Comparison of ENCODE assay signal across 8 mouse cellular contexts in genomic region chr3:146177748-146178582, GRCm38 (mm10). TPM values are rescaled to one million over a fixed set of nuclear protein-coding genes. Genes with fewer than 3 reads are reported as not detected.
DNase-seq lines count a peak whose midpoint lies in the region; ATAC-seq and TF ChIP-seq lines count a peak whose summit lies in the region.

No protein-coding gene starts in this region.

- peaks cover 10% of the 10 kb centered on the region for H3K4me1 ChIP-seq in bone marrow macrophage, adult 2 months (ENCODE audit: control insufficient read depth, insufficient read depth, low read length)
- H3K4me1 ChIP-seq in embryonic fibroblast, embryonic 13.5 days (ENCODE audit: control insufficient read depth, insufficient read depth, low read length): no peaks in the 10 kb centered on the region
- peaks cover 14% of the 10 kb centered on the region for H3K4me1 ChIP-seq in heart, embryonic 11.5 days (ENCODE audit: control insufficient read depth, insufficient read depth, low read length)
- H3K4me1 ChIP-seq in kidney, embryonic 15.5 days: 0 out of 2 replicates have a peak, but pooled peaks cover 3% of the 10 kb centered on the region
- H3K4me1 ChIP-seq in limb, embryonic 15.5 days: 0 out of 2 replicates have a peak, but pooled peaks cover 4% of the 10 kb centered on the region

- no peak overlapping the region for H3K27ac ChIP-seq in bone marrow macrophage, adult 2 months (ENCODE audit: insufficient read depth, low read depth, low read length)
- H3K27ac ChIP-seq in embryonic fibroblast, embryonic 13.5 days (ENCODE audit: insufficient read depth, low read length): peak overlapping the region; percentile 60; the same call in 1 of the 2 replicates
- no peak overlapping the region for H3K27ac ChIP-seq in heart, embryonic 11.5 days (ENCODE audit: low read depth, low read length)
- H3K27ac ChIP-seq in kidney, embryonic 15.5 days: no peak overlapping the region
- H3K27ac ChIP-seq in limb, embryonic 15.5 days: no peak overlapping the region

- TF ChIP-seq CTCF in bone marrow macrophage, adult 2 months (IDR thresholded peaks at IDR 0.05; ENCODE audit: low read depth, low read length): peak; percentile 100
- TF ChIP-seq CTCF in embryonic fibroblast, embryonic 13.5 days (IDR thresholded peaks at IDR 0.05; ENCODE audit: borderline replicate concordance, insufficient read depth, low read length): peak; percentile 77

- H3K9me3 ChIP-seq in heart, embryonic 11.5 days (replicated peaks; ENCODE audit: control insufficient read depth, low read length): no peaks in the 10 kb centered on the region
- no peaks in the 10 kb centered on the region for H3K9me3 ChIP-seq in kidney, embryonic 15.5 days (replicated peaks)
- H3K9me3 ChIP-seq in limb, embryonic 15.5 days: no peaks in the 10 kb centered on the region

- TF ChIP-seq POLR2A in bone marrow macrophage, adult 2 months (IDR thresholded peaks at IDR 0.05; ENCODE audit: borderline replicate concordance, low read depth, low read length): no peak
- TF ChIP-seq POLR2A in embryonic fibroblast, embryonic 13.5 days (IDR thresholded peaks at IDR 0.05; ENCODE audit: low read depth, low read length): no peak

- H3K36me3 ChIP-seq in heart, embryonic 11.5 days (ENCODE audit: control insufficient read depth, insufficient read depth, low read length): no peaks in the 10 kb centered on the region
- H3K36me3 ChIP-seq in kidney, embryonic 15.5 days: no peaks in the 10 kb centered on the region
- no peaks in the 10 kb centered on the region for H3K36me3 ChIP-seq in limb, embryonic 15.5 days

- H3K27me3 ChIP-seq in heart, embryonic 11.5 days (ENCODE audit: control insufficient read depth, insufficient read depth, low read length): no peaks in the 10 kb centered on the region
- no peaks in the 10 kb centered on the region for H3K27me3 ChIP-seq in kidney, embryonic 15.5 days
- H3K27me3 ChIP-seq in limb, embryonic 15.5 days: no peaks in the 10 kb centered on the region

- DNase-seq in B cell, adult 2 months: peak; percentile 86
- DNase-seq in monocyte, adult 2 months (ENCODE audit: low read depth in 1 of 2, low spot score in 2 of 2): peak; percentile 22 to 53
- DNase-seq in spleen, postnatal 14 days (ENCODE audit: low spot score in 2 of 2): peak; percentile 41 to 62

- ATAC-seq in heart, embryonic 11.5 days (replicated peaks; ENCODE audit: insufficient number of reproducible peaks, low FRiP score, low TSS enrichment): no peak
- ATAC-seq in kidney, embryonic 15.5 days (replicated peaks; ENCODE audit: low FRiP score): peak; percentile 74
- ATAC-seq in limb, embryonic 15.5 days (ENCODE audit: insufficient number of reproducible peaks, low FRiP score, low TSS enrichment, low read depth): no peak

- peak overlapping the region; percentile 56 for H3K4me2 ChIP-seq in heart, embryonic 11.5 days
- H3K4me2 ChIP-seq in kidney, embryonic 15.5 days: peak overlapping the region; percentile 59
- H3K4me2 ChIP-seq in limb, embryonic 15.5 days: peak overlapping the region; percentile 49

- 6% methylated on average over 16 of the region's 16 CpGs for WGBS in heart, embryonic 11.5 days (ENCODE audit: insufficient replicate concordance)
- WGBS in kidney, embryonic 15.5 days: 4% methylated on average over 16 of the region's 16 CpGs
- WGBS in limb, embryonic 15.5 days: 3% methylated on average over 16 of the region's 16 CpGs

- H3K9ac ChIP-seq in heart, embryonic 11.5 days (ENCODE audit: low read depth, low read length): 0 out of 2 replicates have a peak overlapping the region, but pooled peaks have one; percentile 8
- no peak overlapping the region for H3K9ac ChIP-seq in kidney, embryonic 15.5 days
- no peak overlapping the region for H3K9ac ChIP-seq in limb, embryonic 15.5 days

- H3K4me3 ChIP-seq in bone marrow macrophage, adult 2 months (ENCODE audit: insufficient read depth, low read length): no peak overlapping the region
- H3K4me3 ChIP-seq in embryonic fibroblast, embryonic 13.5 days (ENCODE audit: insufficient read depth, low read length): peak overlapping the region; percentile 13; the same call in 1 of the 2 replicates
- H3K4me3 ChIP-seq in heart, embryonic 11.5 days (ENCODE audit: low read depth, low read length): peak overlapping the region; percentile 21
- peak overlapping the region; percentile 34 for H3K4me3 ChIP-seq in kidney, embryonic 15.5 days (replicated peaks)
- peak overlapping the region; percentile 32 for H3K4me3 ChIP-seq in limb, embryonic 15.5 days

RNA-seq across cellular contexts. Expression of gene Mcoln2, which starts 28.3 kb away (rescaled TPM):
- 33.5 and 35.3 TPM in 2 replicates for polyA plus RNA-seq in bone marrow macrophage, adult 2 months (2012; ENCODE audit: insufficient read depth, insufficient read length, missing spikeins)
- polyA plus RNA-seq in embryonic fibroblast, embryonic 13.5 days (2011; ENCODE audit: insufficient read length, low read depth, missing spikeins): 0.70 TPM in 1 of 2 replicates, not detected in the other
- 0.25 and 0.27 TPM in 2 replicates for polyA plus RNA-seq in heart, embryonic 11.5 days (2014; fragmentation: Nextera tagmentation; extraction: Ambion mirVana)
- 0.78 and 0.91 TPM in 2 replicates for polyA plus RNA-seq in kidney, embryonic 15.5 days (2015; fragmentation: Nextera tagmentation; extraction: Ambion mirVana)
- 2.0 and 2.3 TPM in 2 replicates for polyA plus RNA-seq in limb, embryonic 15.5 days (2015; fragmentation: Nextera tagmentation; extraction: Ambion mirVana)

RNA-seq across cellular contexts. Expression of gene Lpar3, which starts 42.8 kb away (rescaled TPM):
- not detected in 2 replicates for polyA plus RNA-seq in bone marrow macrophage, adult 2 months (2012; ENCODE audit: insufficient read depth, insufficient read length, missing spikeins)
- polyA plus RNA-seq in embryonic fibroblast, embryonic 13.5 days (2011; ENCODE audit: insufficient read length, low read depth, missing spikeins): not detected in 2 replicates
- polyA plus RNA-seq in heart, embryonic 11.5 days (2014; fragmentation: Nextera tagmentation; extraction: Ambion mirVana): 39.9 and 49.7 TPM in 2 replicates
- 1.1 and 1.4 TPM in 2 replicates for polyA plus RNA-seq in kidney, embryonic 15.5 days (2015; fragmentation: Nextera tagmentation; extraction: Ambion mirVana)
- 2.1 TPM in 2 replicates for polyA plus RNA-seq in limb, embryonic 15.5 days (2015; fragmentation: Nextera tagmentation; extraction: Ambion mirVana)

Comparison
In these comparisons a context has a peak if more than half of its experiments do, and no peak if none do; other contexts are left out.
1. RNA of gene Mcoln2, which starts 28.3 kb away (polyA plus RNA-seq): 33.5 to 35.3 TPM in bone marrow macrophage, adult 2 months; 2.0 to 2.3 TPM in limb, embryonic 15.5 days, 0.78 to 0.91 TPM in kidney, embryonic 15.5 days, 0.70 TPM in embryonic fibroblast, embryonic 13.5 days and 0.25 to 0.27 TPM in heart, embryonic 11.5 days; every median in the first group is over 10 times any median in the second.
2. RNA of gene Lpar3, which starts 42.8 kb away (polyA plus RNA-seq): 39.9 to 49.7 TPM in heart, embryonic 11.5 days; 2.1 TPM in limb, embryonic 15.5 days, 1.1 to 1.4 TPM in kidney, embryonic 15.5 days, not detected in embryonic fibroblast, embryonic 13.5 days and not detected in bone marrow macrophage, adult 2 months; every median in the first group is over 10 times any median in the second.
3. Peak in every context shown above with its lines, with median percentiles within 50 percentile points of each other: DNase-seq and H3K4me2 ChIP-seq.